Mouse (Mus musculus) layer of hippocampus, adult 6 months (tissue): Measurements from ENCODE around the gene Cox7a1. TPM values are rescaled to one million over a fixed set of nuclear protein-coding genes. Genes with fewer than 3 reads are reported as not detected.

Source experiments
- long read RNA-seq, 2 experiments: library from polyadenylated mRNA; unstranded; transcript quantifications; one replicate each; pipeline ENCODE4 v2.0.0; 2019 to 2020
- polyA plus RNA-seq: library from polyadenylated mRNA; unstranded; fragments of <200 nt; fragmentation: Nextera tagmentation; gene quantifications from 2 replicates; pipeline ENCODE4 v1.2.3, GENCODE M21; 2021

The Cox7a1 gene
- 13.4 and 28.5 TPM in 2 replicates for polyA plus RNA-seq
- long read RNA-seq, experiment 1, partial matches to known transcripts: 0 of 5 reads
- long read RNA-seq, experiment 1, other reads (novel, unspliced or antisense): 2 of 5 reads
- long read RNA-seq, experiment 2, partial matches to known transcripts: 0 of 6 reads
- long read RNA-seq, experiment 2, other reads (novel, unspliced or antisense): 6 of 6 reads

DNA sequence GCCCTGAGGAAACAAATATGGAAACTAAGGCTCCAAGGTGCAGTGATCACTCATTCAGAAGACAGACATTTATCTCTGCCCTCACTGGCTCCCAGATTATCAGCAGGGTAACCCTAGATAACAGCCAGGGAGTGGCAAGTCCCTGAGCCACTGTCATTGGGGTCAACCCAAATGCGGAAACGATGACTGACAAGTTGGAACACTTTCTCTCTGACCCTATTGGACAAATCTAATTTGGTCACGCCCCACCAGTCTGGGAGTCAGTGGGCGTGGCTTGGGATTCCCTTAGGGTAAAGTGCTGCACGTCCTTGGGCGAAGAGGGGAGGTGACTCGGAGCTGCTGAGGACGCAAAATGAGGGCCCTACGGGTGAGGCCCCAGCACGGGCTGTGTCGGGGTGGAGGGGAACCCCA lies at the start of gene Cox7a1:
Gene Cox7a1, plus strand, starts transcription at position 266 of the 411 bp plus-strand sequence.

DNA sequence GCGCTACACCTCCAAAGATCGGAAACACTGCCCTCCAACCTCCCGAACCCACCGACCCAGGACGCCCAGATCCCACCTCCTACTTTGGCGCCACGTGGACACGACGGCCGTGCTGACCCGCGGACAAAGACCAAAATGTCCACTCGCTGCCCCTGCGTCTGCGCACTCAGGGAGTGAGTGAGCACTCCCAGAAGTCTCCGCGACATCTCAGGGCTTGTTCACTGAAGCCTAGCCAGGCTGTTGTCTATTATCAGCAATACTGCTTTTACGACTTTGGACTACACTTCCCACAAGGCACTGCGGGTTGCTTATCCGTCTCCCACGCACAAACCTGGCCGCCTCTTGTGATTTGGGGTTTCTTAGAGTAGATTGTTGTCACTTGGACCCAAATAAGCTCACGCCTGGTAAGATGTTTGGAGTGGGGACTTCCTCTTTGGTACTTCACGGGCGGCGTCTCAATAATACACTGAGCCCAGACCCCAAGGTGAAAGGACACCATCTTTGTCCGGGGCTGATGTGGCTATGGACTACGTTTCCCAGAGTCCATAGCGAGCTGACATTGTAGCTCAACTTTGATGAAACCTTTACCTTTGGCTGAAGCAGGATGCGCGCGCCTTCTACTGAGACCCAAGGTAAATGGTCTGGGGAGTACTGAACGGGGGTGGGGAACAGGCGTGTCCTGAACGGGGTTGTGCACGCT lies 14.2 kb upstream of the Cox7a1 start, which contains the start of gene Zfp146:
Gene Zfp146, minus strand, starts transcription at position 168 of the 700 bp plus-strand sequence.

DNA sequence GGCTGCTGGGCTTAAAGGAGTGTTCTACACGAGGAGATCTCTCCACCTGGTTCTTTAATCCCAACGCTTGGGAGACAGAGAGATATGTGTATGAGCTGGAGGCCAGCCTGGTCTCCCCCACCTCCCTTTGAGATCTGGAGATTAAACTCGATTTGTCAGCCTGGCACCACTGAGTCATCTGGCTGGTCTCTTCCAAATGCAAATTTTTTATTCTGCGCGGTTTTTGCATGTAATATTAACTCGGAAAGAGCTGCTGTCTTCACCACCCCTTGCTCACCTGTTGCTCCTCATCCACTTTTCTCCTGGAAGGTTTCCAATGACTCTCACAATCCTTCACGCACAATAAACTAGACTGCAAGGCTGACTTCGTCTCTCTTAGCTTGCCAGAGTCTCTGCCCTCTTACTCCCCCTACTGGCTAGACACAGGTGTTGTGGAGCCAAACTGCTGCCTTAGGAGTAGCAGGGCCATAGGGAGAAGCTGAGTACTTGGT lies 14.6 kb downstream of the Cox7a1 start, which contains the start of gene Capns1:
Gene Capns1, minus strand, starts transcription at position 331 of the 491 bp plus-strand sequence.

DNA sequence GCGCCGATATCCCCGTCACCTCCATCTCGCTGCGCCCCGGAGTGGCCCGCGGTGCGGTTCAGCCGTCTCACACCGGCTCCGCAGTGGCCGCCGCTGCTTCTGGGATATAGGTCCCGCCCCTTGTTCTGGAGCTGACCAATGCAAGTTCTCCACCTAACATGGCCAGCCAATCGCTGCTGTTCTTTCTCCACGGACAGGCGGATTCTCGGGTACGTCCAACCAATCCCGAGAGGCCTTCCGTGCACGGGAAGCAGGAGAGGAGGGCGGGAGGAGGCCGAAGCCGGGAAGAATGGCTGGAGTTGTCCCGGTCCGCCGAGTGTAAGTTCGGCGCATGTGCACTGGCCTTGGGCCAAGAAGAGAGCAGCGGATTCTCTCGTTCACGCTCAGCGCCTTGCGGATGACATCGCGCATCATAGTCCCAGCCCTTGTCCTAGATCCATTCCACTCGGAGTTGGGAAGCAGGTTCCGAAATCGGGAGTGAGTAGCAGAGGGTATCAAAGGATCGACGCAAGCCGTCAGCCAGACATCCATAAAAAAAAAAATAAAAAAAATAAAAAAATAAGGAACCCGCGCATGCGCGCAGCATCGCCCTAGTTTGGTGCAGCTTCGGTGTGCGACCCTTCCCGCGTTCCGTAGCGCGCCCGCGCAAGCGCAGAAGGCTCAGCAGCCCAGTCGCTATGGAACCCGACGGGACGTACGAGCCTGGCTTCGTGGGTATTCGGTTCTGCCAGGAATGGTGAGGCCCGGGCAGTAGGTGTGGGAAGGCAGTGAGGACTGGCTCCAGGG lies 47.9 kb downstream of the Cox7a1 start, which contains the start of the genes Polr2i and Tbcb:
Gene Polr2i, plus strand, starts transcription at position 280 of the 786 bp plus-strand sequence.
Gene Tbcb, minus strand, starts transcription at position 604 of the 786 bp plus-strand sequence.

DNA sequence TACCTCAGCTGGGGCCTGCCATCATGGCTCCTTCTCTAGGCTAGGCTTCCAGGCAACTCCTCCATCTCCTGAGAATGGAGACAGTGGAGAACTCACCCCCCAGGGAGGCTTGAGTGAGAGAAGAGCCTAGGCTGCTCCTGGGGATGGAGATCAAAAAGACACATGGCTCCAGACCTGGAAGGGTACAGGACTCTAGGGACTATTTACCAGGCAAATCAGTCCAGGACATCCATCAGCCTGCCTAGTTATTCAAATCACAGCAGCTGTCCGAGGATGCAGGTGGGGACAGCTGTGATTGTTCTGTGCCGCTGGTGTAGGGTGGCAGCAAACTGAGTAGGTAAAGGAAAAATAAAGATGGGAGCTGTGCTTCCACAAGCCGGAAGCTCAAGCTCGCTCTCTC lies 51.7 kb downstream of the Cox7a1 start, which contains the start of gene Ovol3:
Gene Ovol3, minus strand, starts transcription at position 101 of the 400 bp plus-strand sequence.

Other genes with a start within 250 kb of the Cox7a1 start
- gene Zfp74, start 230.1 kb upstream of the Cox7a1 start, polyA plus RNA-seq: 10.0 TPM in 2 replicates
- gene Zfp568, start 200.2 kb upstream of the Cox7a1 start, polyA plus RNA-seq: 0.23 and 0.29 TPM in 2 replicates
- gene Zfp14, start 132.8 kb upstream of the Cox7a1 start, polyA plus RNA-seq: 5.0 and 5.1 TPM in 2 replicates
- 2.5 and 2.7 TPM in 2 replicates for gene Zfp82, start 111.2 kb upstream of the Cox7a1 start, polyA plus RNA-seq
- gene Gm26920, start 93.7 kb upstream of the Cox7a1 start, polyA plus RNA-seq: 0.08 and 0.69 TPM in 2 replicates
- 6.6 and 6.7 TPM in 2 replicates for gene Zfp566, start 93.6 kb upstream of the Cox7a1 start, polyA plus RNA-seq
- 58.4 and 64.8 TPM in 2 replicates for gene Zfp260, start 89.4 kb upstream of the Cox7a1 start, polyA plus RNA-seq
- gene Zfp382, start 62.2 kb upstream of the Cox7a1 start, polyA plus RNA-seq: 7.3 and 8.7 TPM in 2 replicates
- 3.2 and 3.3 TPM in 2 replicates for gene Zfp146, start 14.4 kb upstream of the Cox7a1 start, polyA plus RNA-seq
- 39.7 and 41.1 TPM in 2 replicates for gene Capns1, start 14.7 kb downstream of the Cox7a1 start, polyA plus RNA-seq
- gene Polr2i, start 47.8 kb downstream of the Cox7a1 start, polyA plus RNA-seq: 144 and 151 TPM in 2 replicates
- 265 and 278 TPM in 2 replicates for gene Tbcb, start 48.1 kb downstream of the Cox7a1 start, polyA plus RNA-seq
- gene Ovol3, start 51.6 kb downstream of the Cox7a1 start, polyA plus RNA-seq: not detected in 2 replicates
- 0.13 and 0.30 TPM in 2 replicates for gene Thap8, start 96.0 kb downstream of the Cox7a1 start, polyA plus RNA-seq
- gene Wdr62, start 96.3 kb downstream of the Cox7a1 start, polyA plus RNA-seq: 0.25 and 0.58 TPM in 2 replicates
- 160 and 231 TPM in 2 replicates for gene Clip3, start 107.6 kb downstream of the Cox7a1 start, polyA plus RNA-seq
- 140 and 144 TPM in 2 replicates for gene Alkbh6, start 124.6 kb downstream of the Cox7a1 start, polyA plus RNA-seq
- 0.33 and 0.63 TPM in 2 replicates for gene Syne4, start 130.7 kb downstream of the Cox7a1 start, polyA plus RNA-seq
- gene E130208F15Rik, start 137.6 kb downstream of the Cox7a1 start, polyA plus RNA-seq: 3.0 and 4.7 TPM in 2 replicates
- gene Sdhaf1, start 139.8 kb downstream of the Cox7a1 start, polyA plus RNA-seq: 22.3 and 23.3 TPM in 2 replicates
- 4.7 and 4.8 TPM in 2 replicates for gene Lrfn3, start 178.6 kb downstream of the Cox7a1 start, polyA plus RNA-seq
- 120 and 125 TPM in 2 replicates for gene Tyrobp, start 229.6 kb downstream of the Cox7a1 start, polyA plus RNA-seq
- gene Hcst, start 235.7 kb downstream of the Cox7a1 start, polyA plus RNA-seq: 2.7 and 3.0 TPM in 2 replicates
- gene Nfkbid, start 237.6 kb downstream of the Cox7a1 start, polyA plus RNA-seq: 0.40 and 0.80 TPM in 2 replicates